Mouse (Mus musculus): ENCODE data around the gene Mast3. TPM values are rescaled to one million over a fixed set of nuclear protein-coding genes. Genes with fewer than 3 reads are reported as not detected.

Gene Mast3
- total and polyA plus RNA-seq, 2 experiments from 2014 or later: 24.0 to 33.2 TPM

- ATAC-seq (ENCODE audit: low FRiP score) (no peak), DNase-seq (ENCODE audit: low spot score) (no peak)
- 69% methylated on average over 3 of the region's 3 CpGs for WGBS
Measured at GRCm38 (mm10) chr8:70738211-70738610, 66.6 kb downstream of the Mast3 start.

GRCm38 (mm10) chr8:70737705-70738104, 67.1 kb downstream of the Mast3 start:
- no peaks in the 10 kb centered on the region for H3K9me3 ChIP-seq (ENCODE audit: low read length)
- WGBS: 61% methylated on average over 5 of the region's 5 CpGs
- no peak for TF ChIP-seq CTCF (IDR thresholded peaks at IDR 0.05)
- DNase-seq (ENCODE audit: low spot score) (no peak), ATAC-seq (ENCODE audit: low FRiP score) (no peak)
- peaks cover 7% of the 10 kb centered on the region for H3K27me3 ChIP-seq (ENCODE audit: insufficient read depth, low read length)
- H3K36me3 ChIP-seq (ENCODE audit: insufficient read depth, low read length): no peaks in the 10 kb centered on the region
- no peak overlapping the region for H3K4me3 ChIP-seq (ENCODE audit: low read depth, low read length)
- no peak overlapping the region for H3K27ac ChIP-seq (ENCODE audit: low read depth, low read length)
- H3K9ac ChIP-seq (replicated peaks; ENCODE audit: low read length, poor library complexity, severe bottlenecking): no peak overlapping the region
- H3K4me2 ChIP-seq (ENCODE audit: low read depth, low read length, poor library complexity, severe bottlenecking): no peak overlapping the region
- H3K4me1 ChIP-seq (ENCODE audit: insufficient read depth, low read length): no peaks in the 10 kb centered on the region

More at GRCm38 (mm10) chr8:70738211-70738610, 66.6 kb downstream of the Mast3 start:
- no peak overlapping the region for H3K4me3 ChIP-seq (ENCODE audit: low read depth, low read length)
- H3K9me3 ChIP-seq (ENCODE audit: low read length): no peaks in the 10 kb centered on the region
- H3K27me3 ChIP-seq (ENCODE audit: insufficient read depth, low read length): peaks cover 11% of the 10 kb centered on the region
- no peak overlapping the region for H3K4me2 ChIP-seq (ENCODE audit: low read depth, low read length, poor library complexity, severe bottlenecking)
- no peaks in the 10 kb centered on the region; the same call in 1 of the 2 replicates for H3K4me1 ChIP-seq (ENCODE audit: insufficient read depth, low read length)
- TF ChIP-seq CTCF (IDR thresholded peaks at IDR 0.05): no peak
- no peak overlapping the region for H3K27ac ChIP-seq (ENCODE audit: low read depth, low read length)
- H3K9ac ChIP-seq (replicated peaks; ENCODE audit: low read length, poor library complexity, severe bottlenecking): no peak overlapping the region
- no peaks in the 10 kb centered on the region for H3K36me3 ChIP-seq (ENCODE audit: insufficient read depth, low read length)

DNA sequence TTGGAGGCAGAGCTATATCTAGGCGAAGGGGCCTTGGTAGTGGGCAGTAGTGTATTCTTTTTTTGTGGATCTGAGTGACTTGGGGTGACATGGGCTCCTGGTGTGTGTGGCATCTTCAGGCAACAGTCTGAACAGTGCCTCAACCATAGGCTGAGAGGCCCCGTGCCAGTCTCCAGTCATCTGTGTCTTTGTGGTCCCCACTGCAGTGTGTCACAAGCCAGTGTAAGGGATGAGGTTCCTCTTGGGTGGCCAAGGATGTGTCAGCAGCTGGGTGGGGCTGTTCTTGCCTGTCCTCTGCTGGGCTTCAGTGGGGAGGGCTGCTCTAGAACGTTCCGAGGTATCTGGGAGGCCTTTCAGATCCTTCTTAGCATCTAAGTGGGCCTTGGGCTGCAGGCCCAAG, 73.9 kb downstream of the Mast3 start:
- H3K4me3 ChIP-seq (ENCODE audit: low read depth, low read length): no peak overlapping the region
- TF ChIP-seq CTCF (IDR thresholded peaks at IDR 0.05): no peak
- no peak for DNase-seq (ENCODE audit: low spot score)
- WGBS: 84% methylated on average over 4 of the region's 4 CpGs
- H3K9me3 ChIP-seq (ENCODE audit: low read length): no peaks in the 10 kb centered on the region
- H3K4me2 ChIP-seq (ENCODE audit: low read depth, low read length, poor library complexity, severe bottlenecking): no peak overlapping the region
- no peak for ATAC-seq (ENCODE audit: low FRiP score)
- H3K27me3 ChIP-seq (ENCODE audit: insufficient read depth, low read length): peaks cover 14% of the 10 kb centered on the region
- no peaks in the 10 kb centered on the region for H3K4me1 ChIP-seq (ENCODE audit: insufficient read depth, low read length)
- no peaks in the 10 kb centered on the region for H3K36me3 ChIP-seq (ENCODE audit: insufficient read depth, low read length)
- H3K27ac ChIP-seq (ENCODE audit: low read depth, low read length): no peak overlapping the region
- no peak overlapping the region for H3K9ac ChIP-seq (replicated peaks; ENCODE audit: low read length, poor library complexity, severe bottlenecking)

DNA sequence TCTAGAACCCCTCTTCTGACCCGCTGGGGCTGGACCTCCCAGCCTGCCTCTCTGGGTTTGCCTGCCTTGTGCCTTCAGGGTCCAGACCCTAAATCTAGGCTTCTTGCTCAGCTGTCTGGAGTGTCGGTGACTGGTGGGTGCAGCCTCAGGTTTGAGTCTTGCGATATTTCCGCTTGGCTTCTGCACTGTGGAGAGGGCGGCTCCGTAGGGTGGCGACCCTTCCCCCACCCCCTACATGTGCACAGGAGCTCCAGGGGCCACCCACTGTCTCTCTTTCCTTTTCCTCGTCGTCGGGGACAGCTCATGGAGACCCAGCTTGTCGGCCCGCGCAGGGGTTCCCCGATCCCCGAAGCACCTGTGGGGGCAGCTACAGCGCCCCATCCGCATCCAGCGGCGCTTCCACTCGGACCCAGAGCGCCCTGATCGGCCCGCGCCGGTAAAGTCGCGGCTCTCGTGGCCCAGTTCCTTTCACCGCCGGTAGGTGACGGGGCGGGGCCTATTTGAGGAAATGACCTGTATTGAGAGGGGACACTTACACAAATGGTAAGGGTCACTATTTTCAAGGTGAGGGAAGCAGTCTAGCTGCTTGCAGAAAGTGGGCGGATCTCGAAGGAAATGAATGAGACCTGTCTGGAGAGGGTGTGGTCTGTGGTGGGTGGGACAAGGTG, 74.9 kb downstream of the Mast3 start:
- peak overlapping the region; percentile 9; the same call in 1 of the 2 replicates for H3K4me3 ChIP-seq (ENCODE audit: low read depth, low read length)
- TF ChIP-seq CTCF (IDR thresholded peaks at IDR 0.05): peak; percentile 41
- peaks cover 14% of the 10 kb centered on the region for H3K27me3 ChIP-seq (ENCODE audit: insufficient read depth, low read length)
- no peak overlapping the region for H3K27ac ChIP-seq (ENCODE audit: low read depth, low read length)
- H3K4me1 ChIP-seq (ENCODE audit: insufficient read depth, low read length): no peaks in the 10 kb centered on the region
- no peaks in the 10 kb centered on the region for H3K9me3 ChIP-seq (ENCODE audit: low read length)
- H3K9ac ChIP-seq (replicated peaks; ENCODE audit: low read length, poor library complexity, severe bottlenecking): 0 out of 2 replicates have a peak overlapping the region, but pooled peaks have one; percentile 2
- ATAC-seq (ENCODE audit: low FRiP score): no peak
- H3K36me3 ChIP-seq (ENCODE audit: insufficient read depth, low read length): no peaks in the 10 kb centered on the region
- 8% methylated on average over 34 of the region's 34 CpGs for WGBS
- DNase-seq (ENCODE audit: low spot score): no peak
- H3K4me2 ChIP-seq (ENCODE audit: low read depth, low read length, poor library complexity, severe bottlenecking): peak overlapping the region; percentile 23; the same call in 1 of the 2 replicates

Small RNA genes within 50 kb of the gene (microRNA-seq; reads per million reads assigned to microRNA genes)
- gene Mir7240 (ENCODE audit: borderline number of aligned reads): 1.0 reads per million

Other genes with a start within 250 kb of the Mast3 start
- 176 and 180 TPM in 2 replicates for gene Isyna1, start 210.7 kb downstream of the Mast3 start, total RNA-seq (2014; rRNA removed)
- gene Isyna1, start 210.7 kb downstream of the Mast3 start, polyA plus RNA-seq (2015; fragmentation: Nextera tagmentation; extraction: Ambion mirVana): 140 and 146 TPM in 2 replicates
- 279 and 392 TPM in 2 replicates for gene Ssbp4, start 196.2 kb downstream of the Mast3 start, total RNA-seq (2014; rRNA removed)
- gene Ssbp4, start 196.2 kb downstream of the Mast3 start, polyA plus RNA-seq (2015; fragmentation: Nextera tagmentation; extraction: Ambion mirVana): 230 and 247 TPM in 2 replicates
- gene Lrrc25, start 188.9 kb downstream of the Mast3 start, total RNA-seq (2014; rRNA removed): 1.8 and 2.2 TPM in 2 replicates
- gene Lrrc25, start 188.9 kb downstream of the Mast3 start, polyA plus RNA-seq (2015; fragmentation: Nextera tagmentation; extraction: Ambion mirVana): 0.74 and 1.4 TPM in 2 replicates
- gene Gdf15, start 172.6 kb downstream of the Mast3 start, total RNA-seq (2014; rRNA removed): 0.22 and 1.8 TPM in 2 replicates
- gene Gdf15, start 172.6 kb downstream of the Mast3 start, polyA plus RNA-seq (2015; fragmentation: Nextera tagmentation; extraction: Ambion mirVana): 0.26 and 0.32 TPM in 2 replicates
- gene Pgpep1, start 144.7 kb downstream of the Mast3 start, total RNA-seq (2014; rRNA removed): 40.2 and 60.6 TPM in 2 replicates
- 37.6 and 50.6 TPM in 2 replicates for gene Pgpep1, start 144.7 kb downstream of the Mast3 start, polyA plus RNA-seq (2015; fragmentation: Nextera tagmentation; extraction: Ambion mirVana)
- gene Lsm4, start 131.8 kb downstream of the Mast3 start, total RNA-seq (2014; rRNA removed): 140 and 312 TPM in 2 replicates
- gene Lsm4, start 131.8 kb downstream of the Mast3 start, polyA plus RNA-seq (2015; fragmentation: Nextera tagmentation; extraction: Ambion mirVana): 157 and 169 TPM in 2 replicates
- 470 and 553 TPM in 2 replicates for gene Jund, start 106.1 kb downstream of the Mast3 start, total RNA-seq (2014; rRNA removed)
- gene Jund, start 106.1 kb downstream of the Mast3 start, polyA plus RNA-seq (2015; fragmentation: Nextera tagmentation; extraction: Ambion mirVana): 91.0 and 99.3 TPM in 2 replicates
- 0.22 TPM in 1 of 2 replicates, not detected in the other for gene Iqcn, start 101.6 kb downstream of the Mast3 start, total RNA-seq (2014; rRNA removed)
- gene Iqcn, start 101.6 kb downstream of the Mast3 start, polyA plus RNA-seq (2015; fragmentation: Nextera tagmentation; extraction: Ambion mirVana): 0.06 and 0.07 TPM in 2 replicates
- not detected in 2 replicates for gene Gm3336, start 86.5 kb downstream of the Mast3 start, total RNA-seq (2014; rRNA removed)
- not detected in 2 replicates for gene Gm3336, start 86.5 kb downstream of the Mast3 start, polyA plus RNA-seq (2015; fragmentation: Nextera tagmentation; extraction: Ambion mirVana)
- gene Pde4c, start 81.3 kb downstream of the Mast3 start, total RNA-seq (2014; rRNA removed): 0.77 and 1.5 TPM in 2 replicates
- gene Pde4c, start 81.3 kb downstream of the Mast3 start, polyA plus RNA-seq (2015; fragmentation: Nextera tagmentation; extraction: Ambion mirVana): 0.21 and 0.39 TPM in 2 replicates
- gene Rab3a, start 50.4 kb downstream of the Mast3 start, total RNA-seq (2014; rRNA removed): 649 and 670 TPM in 2 replicates
- 726 and 813 TPM in 2 replicates for gene Rab3a, start 50.4 kb downstream of the Mast3 start, polyA plus RNA-seq (2015; fragmentation: Nextera tagmentation; extraction: Ambion mirVana)
- gene Mpv17l2, start 44.1 kb downstream of the Mast3 start, total RNA-seq (2014; rRNA removed): 27.8 and 29.2 TPM in 2 replicates
- 43.7 and 45.8 TPM in 2 replicates for gene Mpv17l2, start 44.1 kb downstream of the Mast3 start, polyA plus RNA-seq (2015; fragmentation: Nextera tagmentation; extraction: Ambion mirVana)
- 141 and 159 TPM in 2 replicates for gene Pik3r2, start 28.3 kb downstream of the Mast3 start, total RNA-seq (2014; rRNA removed)
- 102 and 113 TPM in 2 replicates for gene Pik3r2, start 28.3 kb downstream of the Mast3 start, polyA plus RNA-seq (2015; fragmentation: Nextera tagmentation; extraction: Ambion mirVana)
- gene Il12rb1, start 3.4 kb upstream of the Mast3 start, total RNA-seq (2014; rRNA removed): not detected in 2 replicates
- not detected in 2 replicates for gene Il12rb1, start 3.4 kb upstream of the Mast3 start, polyA plus RNA-seq (2015; fragmentation: Nextera tagmentation; extraction: Ambion mirVana)
- gene Arrdc2, start 34.7 kb upstream of the Mast3 start, total RNA-seq (2014; rRNA removed): 13.6 TPM in 2 replicates
- gene Arrdc2, start 34.7 kb upstream of the Mast3 start, polyA plus RNA-seq (2015; fragmentation: Nextera tagmentation; extraction: Ambion mirVana): 6.0 and 6.6 TPM in 2 replicates
- gene Kcnn1, start 58.2 kb upstream of the Mast3 start, total RNA-seq (2014; rRNA removed): 32.5 and 32.8 TPM in 2 replicates
- 10.0 and 10.3 TPM in 2 replicates for gene Kcnn1, start 58.2 kb upstream of the Mast3 start, polyA plus RNA-seq (2015; fragmentation: Nextera tagmentation; extraction: Ambion mirVana)
- 44.3 and 48.6 TPM in 2 replicates for gene Ccdc124, start 68.9 kb upstream of the Mast3 start, total RNA-seq (2014; rRNA removed)
- gene Ccdc124, start 68.9 kb upstream of the Mast3 start, polyA plus RNA-seq (2015; fragmentation: Nextera tagmentation; extraction: Ambion mirVana): 159 and 163 TPM in 2 replicates
- gene Slc5a5, start 87.7 kb upstream of the Mast3 start, total RNA-seq (2014; rRNA removed): 1.2 and 2.1 TPM in 2 replicates
- 3.7 and 4.1 TPM in 2 replicates for gene Slc5a5, start 87.7 kb upstream of the Mast3 start, polyA plus RNA-seq (2015; fragmentation: Nextera tagmentation; extraction: Ambion mirVana)
- gene Rpl18a, start 92.4 kb upstream of the Mast3 start, total RNA-seq (2014; rRNA removed): 1,447 and 1,819 TPM in 2 replicates
- gene Rpl18a, start 92.4 kb upstream of the Mast3 start, polyA plus RNA-seq (2015; fragmentation: Nextera tagmentation; extraction: Ambion mirVana): 2,274 and 2,285 TPM in 2 replicates
- 87.7 and 93.7 TPM in 2 replicates for gene Map1s, start 100.9 kb upstream of the Mast3 start, total RNA-seq (2014; rRNA removed)
- gene Map1s, start 100.9 kb upstream of the Mast3 start, polyA plus RNA-seq (2015; fragmentation: Nextera tagmentation; extraction: Ambion mirVana): 59.1 and 59.8 TPM in 2 replicates